Mouse (Mus musculus): ENCODE measurements around the gene Olfr60. TPM values are rescaled to one million over a fixed set of nuclear protein-coding genes. Genes with fewer than 3 reads are reported as not detected.

Gene Olfr60
- polyA plus RNA-seq, 1 experiment from 2014 or later: not detected

DNA sequence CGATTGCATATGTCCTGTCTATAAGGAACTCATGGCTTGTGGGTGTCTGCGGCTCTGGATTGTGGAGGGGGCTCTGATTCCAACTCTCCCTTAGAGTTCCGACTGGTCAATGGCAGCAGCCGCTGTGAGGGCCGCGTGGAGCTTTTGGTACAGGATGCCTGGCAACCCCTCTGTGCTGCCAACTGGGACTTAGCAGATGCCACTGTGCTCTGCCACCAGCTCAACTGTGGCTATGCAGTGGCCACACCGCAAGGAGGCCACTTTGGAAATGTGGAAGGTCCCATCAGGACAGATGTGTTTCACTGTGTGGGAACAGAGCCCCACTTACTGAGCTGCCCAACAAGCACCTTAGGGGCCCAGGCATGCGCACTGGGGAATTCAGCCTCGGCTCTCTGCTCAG lies 65.7 kb downstream of the Olfr60 start:
- ATAC-seq (ENCODE audit: insufficient read depth, low FRiP score, low read depth): no peak
- WGBS: 83% methylated on average over 9 of the region's 9 CpGs
- Histone ChIP-seq H3K9ac (no peak overlapping the region), H3K4me3 (replicated peaks) (no peak overlapping the region), H3K9me3 (no peaks in the 10 kb centered on the region), H3K4me1 (no peaks in the 10 kb centered on the region), H3K36me3 (no peaks in the 10 kb centered on the region), H3K4me2 (no peak overlapping the region), H3K27me3 (replicated peaks) (no peaks in the 10 kb centered on the region), H3K27ac (no peak overlapping the region)

Other genes starting within 250 kb of the Olfr60 start
- 30.6 and 33.7 TPM in 2 replicates for gene Paox, start 245.9 kb downstream of the Olfr60 start, polyA plus RNA-seq (2015; fragmentation: Nextera tagmentation; extraction: Ambion mirVana)
- 155 and 165 TPM in 2 replicates for gene Echs1, start 245.2 kb downstream of the Olfr60 start, polyA plus RNA-seq (2015; fragmentation: Nextera tagmentation; extraction: Ambion mirVana)
- 23.5 and 26.9 TPM in 2 replicates for gene Mtg1, start 224.1 kb downstream of the Olfr60 start, polyA plus RNA-seq (2015; fragmentation: Nextera tagmentation; extraction: Ambion mirVana)
- 1.0 and 1.4 TPM in 2 replicates for gene Sprn, start 206.8 kb downstream of the Olfr60 start, polyA plus RNA-seq (2015; fragmentation: Nextera tagmentation; extraction: Ambion mirVana)
- gene Olfr522, start 196.9 kb downstream of the Olfr60 start, polyA plus RNA-seq (2015; fragmentation: Nextera tagmentation; extraction: Ambion mirVana): not detected in 2 replicates
- not detected in 2 replicates for gene Olfr523, start 188.5 kb downstream of the Olfr60 start, polyA plus RNA-seq (2015; fragmentation: Nextera tagmentation; extraction: Ambion mirVana)
- not detected in 2 replicates for gene Olfr524, start 155.7 kb downstream of the Olfr60 start, polyA plus RNA-seq (2015; fragmentation: Nextera tagmentation; extraction: Ambion mirVana)
- 0.08 and 0.17 TPM in 2 replicates for gene Cd163l1, start 143.4 kb downstream of the Olfr60 start, polyA plus RNA-seq (2015; fragmentation: Nextera tagmentation; extraction: Ambion mirVana)
- gene 5830411N06Rik, start 114.4 kb downstream of the Olfr60 start, polyA plus RNA-seq (2015; fragmentation: Nextera tagmentation; extraction: Ambion mirVana): not detected in 2 replicates
- gene Olfr525, start 40.8 kb downstream of the Olfr60 start, polyA plus RNA-seq (2015; fragmentation: Nextera tagmentation; extraction: Ambion mirVana): not detected in 2 replicates
- gene Olfr527, start 27.7 kb downstream of the Olfr60 start, polyA plus RNA-seq (2015; fragmentation: Nextera tagmentation; extraction: Ambion mirVana): not detected in 2 replicates
- gene Olfr530, start 14.7 kb upstream of the Olfr60 start, polyA plus RNA-seq (2015; fragmentation: Nextera tagmentation; extraction: Ambion mirVana): not detected in 2 replicates
- not detected in 2 replicates for gene Olfr531, start 41.2 kb upstream of the Olfr60 start, polyA plus RNA-seq (2015; fragmentation: Nextera tagmentation; extraction: Ambion mirVana)
- gene Olfr532, start 60.0 kb upstream of the Olfr60 start, polyA plus RNA-seq (2015; fragmentation: Nextera tagmentation; extraction: Ambion mirVana): not detected in 2 replicates
- not detected in 2 replicates for gene Olfr533, start 101.7 kb upstream of the Olfr60 start, polyA plus RNA-seq (2015; fragmentation: Nextera tagmentation; extraction: Ambion mirVana)
- not detected in 2 replicates for gene Olfr535, start 122.5 kb upstream of the Olfr60 start, polyA plus RNA-seq (2015; fragmentation: Nextera tagmentation; extraction: Ambion mirVana)
- gene Olfr536, start 145.7 kb upstream of the Olfr60 start, polyA plus RNA-seq (2015; fragmentation: Nextera tagmentation; extraction: Ambion mirVana): not detected in 2 replicates
- not detected in 2 replicates for gene Olfr538, start 206.2 kb upstream of the Olfr60 start, polyA plus RNA-seq (2015; fragmentation: Nextera tagmentation; extraction: Ambion mirVana)
- not detected in 2 replicates for gene Olfr46, start 239.6 kb upstream of the Olfr60 start, polyA plus RNA-seq (2015; fragmentation: Nextera tagmentation; extraction: Ambion mirVana)